In genomic region chr6:100833811-100834481, GRCm38 (mm10) we compare ENCODE assay signal across 8 mouse cellular contexts. TPM values are rescaled to one million over a fixed set of nuclear protein-coding genes. Genes with fewer than 3 reads are reported as not detected.
DNase-seq lines count a peak whose midpoint lies in the region; ATAC-seq and TF ChIP-seq lines count a peak whose summit lies in the region.

No protein-coding gene starts in this region.

- peak overlapping the region; percentile 47 for H3K4me2 ChIP-seq in embryonic facial prominence, embryonic 12.5 days (replicated peaks)
- H3K4me2 ChIP-seq in limb, embryonic 12.5 days, result peak overlapping the region; percentile 50
- peak overlapping the region; percentile 59 for H3K4me2 ChIP-seq in midbrain, embryonic 14.5 days (ENCODE audit: low read length)

- under 1% methylated on average over 36 of the region's 72 CpGs for WGBS in embryonic facial prominence, embryonic 12.5 days
- under 1% methylated on average over 68 of the region's 72 CpGs for WGBS in kidney, adult 2 months
- 1% methylated on average over 56 of the region's 72 CpGs for WGBS in limb, embryonic 12.5 days
- 0% methylated on average over 64 of the region's 72 CpGs for WGBS in midbrain, embryonic 14.5 days

- no peak for TF ChIP-seq POLR2A in kidney, adult 2 months (IDR thresholded peaks at IDR 0.05; ENCODE audit: low read depth, low read length)

- peak overlapping the region; percentile 85 for H3K9ac ChIP-seq in embryonic facial prominence, embryonic 12.5 days
- H3K9ac ChIP-seq in limb, embryonic 12.5 days (replicated peaks), result peak overlapping the region; percentile 90
- H3K9ac ChIP-seq in midbrain, embryonic 14.5 days (replicated peaks; ENCODE audit: low read length), result peak overlapping the region; percentile 88

- peak overlapping the region; percentile 86 for H3K4me3 ChIP-seq in embryonic facial prominence, embryonic 12.5 days
- peak overlapping the region; percentile 97 for H3K4me3 ChIP-seq in kidney, adult 2 months (ENCODE audit: insufficient read depth, low read depth, low read length)
- peak overlapping the region; percentile 90 for H3K4me3 ChIP-seq in limb, embryonic 12.5 days (replicated peaks)
- H3K4me3 ChIP-seq in midbrain, embryonic 14.5 days (replicated peaks; ENCODE audit: low read depth, low read length), result peak overlapping the region; percentile 77

- H3K27ac ChIP-seq in embryonic facial prominence, embryonic 12.5 days, result peak overlapping the region; percentile 95
- H3K27ac ChIP-seq in kidney, adult 2 months (ENCODE audit: insufficient read depth, low read depth, low read length), result peak overlapping the region; percentile 77; the same call in 1 of the 2 replicates
- peak overlapping the region; percentile 94 for H3K27ac ChIP-seq in limb, embryonic 12.5 days
- peak overlapping the region; percentile 90 for H3K27ac ChIP-seq in midbrain, embryonic 14.5 days (replicated peaks; ENCODE audit: low read depth, low read length)

- peak; percentile 80 for ATAC-seq in embryonic facial prominence, embryonic 12.5 days (ENCODE audit: insufficient number of reproducible peaks, insufficient read depth, low FRiP score, low TSS enrichment)
- ATAC-seq in limb, embryonic 12.5 days (ENCODE audit: insufficient number of reproducible peaks, insufficient read depth, low FRiP score, low TSS enrichment, low read depth), result peak; percentile 87
- ATAC-seq in midbrain, embryonic 14.5 days (ENCODE audit: low FRiP score, low TSS enrichment), result peak; percentile 91

- H3K36me3 ChIP-seq in embryonic facial prominence, embryonic 12.5 days, result peaks cover 37% of the 10 kb centered on the region
- peaks cover 10% of the 10 kb centered on the region for H3K36me3 ChIP-seq in kidney, adult 2 months (ENCODE audit: control insufficient read depth, insufficient read depth, low read length)
- peaks cover 43% of the 10 kb centered on the region for H3K36me3 ChIP-seq in limb, embryonic 12.5 days
- H3K36me3 ChIP-seq in midbrain, embryonic 14.5 days (ENCODE audit: control insufficient read depth, insufficient read depth, low read length), result peaks cover 35% of the 10 kb centered on the region

- peak; percentile 66 for DNase-seq in 3134 (ENCODE audit: extremely low read depth, insufficient read length, low spot score)
- peak; percentile 61 to 65 for DNase-seq in adrenal gland, postnatal 36 days
- DNase-seq in heart, adult 18-20 months, result peak; percentile 53 to 67
- peak; percentile 55 for DNase-seq in kidney, adult 2 months
- peak; percentile 82 for DNase-seq in midbrain, embryonic 14.5 days
- peak; percentile 62 to 64 for DNase-seq in spleen, postnatal 10 days (ENCODE audit: low spot score in 2 of 2)

- TF ChIP-seq CTCF in kidney, adult 2 months (conservative IDR thresholded peaks at IDR 0.05; ENCODE audit: insufficient read depth, insufficient read length, low read depth, low read length), result no peak

- H3K4me1 ChIP-seq in embryonic facial prominence, embryonic 12.5 days, result peaks cover 6% of the 10 kb centered on the region; the same call in 1 of the 2 replicates
- H3K4me1 ChIP-seq in kidney, adult 2 months (ENCODE audit: control insufficient read depth, insufficient read depth, low read length), result peaks cover 10% of the 10 kb centered on the region; the same call in 1 of the 2 replicates
- 0 out of 2 replicates have a peak, but pooled peaks cover 3% of the 10 kb centered on the region for H3K4me1 ChIP-seq in limb, embryonic 12.5 days (replicated peaks)
- H3K4me1 ChIP-seq in midbrain, embryonic 14.5 days (ENCODE audit: control insufficient read depth, insufficient read depth, low read length), result peaks cover 19% of the 10 kb centered on the region

- no peaks in the 10 kb centered on the region for H3K27me3 ChIP-seq in embryonic facial prominence, embryonic 12.5 days
- no peaks in the 10 kb centered on the region for H3K27me3 ChIP-seq in kidney, adult 2 months (replicated peaks; ENCODE audit: control insufficient read depth, insufficient read depth, low read length)
- H3K27me3 ChIP-seq in limb, embryonic 12.5 days, result no peaks in the 10 kb centered on the region
- no peaks in the 10 kb centered on the region for H3K27me3 ChIP-seq in midbrain, embryonic 14.5 days (ENCODE audit: control insufficient read depth, insufficient read depth, low read length)

- H3K9me3 ChIP-seq in embryonic facial prominence, embryonic 12.5 days, result no peaks in the 10 kb centered on the region
- H3K9me3 ChIP-seq in limb, embryonic 12.5 days, result no peaks in the 10 kb centered on the region
- no peaks in the 10 kb centered on the region for H3K9me3 ChIP-seq in midbrain, embryonic 14.5 days (ENCODE audit: control insufficient read depth, low read length)

RNA-seq across cellular contexts. Expression of gene Ppp4r2, which starts 0.5 kb away (rescaled TPM):
- 10 to 100 TPM; 70.5 to 87.0 TPM for total RNA-seq in adrenal gland, postnatal 36 days (2021)
- polyA plus RNA-seq in embryonic facial prominence, embryonic 12.5 days (2016; fragmentation: Nextera tagmentation; extraction: Ambion mirVana), result 27.4 and 28.7 TPM in 2 replicates
- total RNA-seq in heart, adult 18-20 months (2021), result 10 to 100 TPM; 47.2 to 52.9 TPM
- 12.4 and 14.7 TPM in 2 replicates for polyA plus RNA-seq in kidney, adult 2 months (2012; rRNA removed)
- 25.0 and 26.2 TPM in 2 replicates for polyA plus RNA-seq in limb, embryonic 12.5 days (2016; fragmentation: Nextera tagmentation; extraction: Ambion mirVana)
- 28.0 and 35.2 TPM in 2 replicates for polyA plus RNA-seq in midbrain, embryonic 14.5 days (2014; fragmentation: Nextera tagmentation; extraction: Ambion mirVana)

Comparison
In these comparisons a context has a peak if more than half of its experiments do, and no peak if none do; other contexts are left out.
1. Peak in every context shown above with its lines: DNase-seq, ATAC-seq, H3K4me3 ChIP-seq and H3K27ac ChIP-seq.